Mouse (Mus musculus) embryonic facial prominence, embryonic 10.5 days (tissue): ENCODE results near the gene Cep19. TPM values are rescaled to one million over a fixed set of nuclear protein-coding genes. Genes with fewer than 3 reads are reported as not detected.
"Not testable (repeated sequence)": the region's sequence is repeated elsewhere in the genome, so short reads cannot be mapped to it uniquely, and the experiment has no call there.

Source experiments
- DNase-seq: peaks from one replicate; pipeline ENCODE4 v3.0.0-alpha.2; 2017; ENCODE audit warnings: low spot score
- H3K27ac ChIP-seq: fragments of 300-500 bp; sonication (generic); replicated peaks from 2 replicates; pipeline ENCODE4 v1.5.1; 2016; ENCODE audit warnings: mild to moderate bottlenecking
- H3K27me3 ChIP-seq: fragments of 300-500 bp; sonication (generic); replicated peaks from 2 replicates; pipeline ENCODE4 v1.6.1; 2016; ENCODE audit warnings: low read depth, mild to moderate bottlenecking; ENCODE audit not compliant: poor library complexity, severe bottlenecking
- H3K36me3 ChIP-seq: fragments of 300-500 bp; sonication (generic); replicated peaks from 2 replicates; pipeline ENCODE4 v1.6.1; 2016; ENCODE audit warnings: mild to moderate bottlenecking, moderate library complexity
- H3K4me1 ChIP-seq: fragments of 300-500 bp; sonication (generic); 2 replicates; pipeline ENCODE4 v1.6.1; 2016
- H3K4me3 ChIP-seq: fragments of 300-500 bp; sonication (generic); 2 replicates; pipeline ENCODE4 v1.5.1; 2016; ENCODE audit warnings: mild to moderate bottlenecking, moderate library complexity
- H3K9me3 ChIP-seq: fragments of 300-500 bp; sonication (generic); 2 replicates; pipeline ENCODE4 v1.6.1; 2016; ENCODE audit warnings: mild to moderate bottlenecking
- WGBS: fragments of 180-500 bp; shearing (Covaris S2); methylation state at CpG from one replicate; pipeline ENCODE4 v1.1.7; 2016; 5-methylcytosine and 5-hydroxymethylcytosine counted together
- polyA plus RNA-seq: library from polyadenylated mRNA; unstranded; fragments of >200 nt; fragmentation: Nextera tagmentation; extraction: Ambion mirVana; gene quantifications from 2 replicates; pipeline ENCODE4 v1.2.1, GENCODE M21; 2016

Cep19 gene
- 36.5 and 36.7 TPM in 2 replicates for polyA plus RNA-seq

GRCm38 (mm10) chr16:32099638-32100150 lies at the start of gene Cep19, which contains the start of gene Pigx:
Cep19 (plus strand) TSS chr16:32099800.
Pigx (minus strand) TSS chr16:32099740.
- peaks cover 25% of the 10 kb centered on the region for H3K4me1 ChIP-seq
- H3K27me3 ChIP-seq: no peaks in the 10 kb centered on the region
- under 1% methylated on average over 34 of the region's 34 CpGs for WGBS
- DNase-seq: peak; percentile 96
- H3K4me3 ChIP-seq: peak within 1 kb of the TSS; percentile 93
- H3K36me3 ChIP-seq: peaks cover 47% of the 10 kb centered on the region
- peak within 1 kb of the TSS; percentile 94 for H3K27ac ChIP-seq
- H3K9me3 ChIP-seq: no peaks in the 10 kb centered on the region

- H3K9me3 ChIP-seq: no peaks in the 10 kb centered on the region
- no peaks in the 10 kb centered on the region for H3K4me1 ChIP-seq
- 89% methylated on average over 5 of the region's 5 CpGs for WGBS
- H3K4me3 ChIP-seq: no peak overlapping the region
- H3K27ac ChIP-seq: no peak overlapping the region
- peaks cover 3% of the 10 kb centered on the region; the same call in 1 of the 2 replicates for H3K36me3 ChIP-seq
- no peaks in the 10 kb centered on the region for H3K27me3 ChIP-seq
- no peak for DNase-seq
Measured at GRCm38 (mm10) chr16:32058817-32059216, 40.8 kb upstream of the Cep19 start.

- Histone ChIP-seq H3K27ac (no peak overlapping the region), H3K4me1 (no peaks in the 10 kb centered on the region), H3K9me3 (no peaks in the 10 kb centered on the region), H3K4me3 (no peak overlapping the region), H3K27me3 (no peaks in the 10 kb centered on the region), H3K36me3 (peaks cover 3% of the 10 kb centered on the region; the same call in 1 of the 2 replicates)
- WGBS: 85% methylated on average over 6 of the region's 6 CpGs
- DNase-seq: no peak
Measured at GRCm38 (mm10) chr16:32059840-32060523, 39.6 kb upstream of the Cep19 start.

GRCm38 (mm10) chr16:32062226-32062625 lies 37.4 kb upstream of the Cep19 start:
- H3K4me1 ChIP-seq: no peaks in the 10 kb centered on the region
- no peaks in the 10 kb centered on the region for H3K27me3 ChIP-seq
- no peak for DNase-seq
- no peak overlapping the region for H3K27ac ChIP-seq
- 86% methylated on average over 2 of the region's 2 CpGs for WGBS
- H3K4me3 ChIP-seq: no peak overlapping the region
- H3K9me3 ChIP-seq: no peaks in the 10 kb centered on the region
- peaks cover 9% of the 10 kb centered on the region; the same call in 1 of the 2 replicates for H3K36me3 ChIP-seq

GRCm38 (mm10) chr16:32063900-32064299 lies 35.7 kb upstream of the Cep19 start:
- 88% methylated on average over 7 of the region's 7 CpGs for WGBS
- no peaks in the 10 kb centered on the region for H3K9me3 ChIP-seq
- peaks cover 9% of the 10 kb centered on the region; the same call in 1 of the 2 replicates for H3K36me3 ChIP-seq
- H3K27ac ChIP-seq: no peak overlapping the region
- DNase-seq: no peak
- no peak overlapping the region for H3K4me3 ChIP-seq
- H3K4me1 ChIP-seq: no peaks in the 10 kb centered on the region
- no peaks in the 10 kb centered on the region for H3K27me3 ChIP-seq

- H3K36me3 ChIP-seq: peaks cover 9% of the 10 kb centered on the region; the same call in 1 of the 2 replicates
- H3K4me1 ChIP-seq: no peaks in the 10 kb centered on the region
- H3K4me3 ChIP-seq: no peak overlapping the region
- H3K9me3 ChIP-seq: no peaks in the 10 kb centered on the region
- 88% methylated on average over 1 of the region's 1 CpGs for WGBS
- H3K27me3 ChIP-seq: no peaks in the 10 kb centered on the region
- no peak for DNase-seq
- no peak overlapping the region for H3K27ac ChIP-seq
Measured at GRCm38 (mm10) chr16:32066899-32067298, 32.7 kb upstream of the Cep19 start.

- no peaks in the 10 kb centered on the region for H3K9me3 ChIP-seq
- no peaks in the 10 kb centered on the region for H3K27me3 ChIP-seq
- no peak overlapping the region for H3K4me3 ChIP-seq
- H3K36me3 ChIP-seq: peaks cover 22% of the 10 kb centered on the region; the same call in 1 of the 2 replicates
- no peaks in the 10 kb centered on the region for H3K4me1 ChIP-seq
- no peak overlapping the region for H3K27ac ChIP-seq
- no peak for DNase-seq
- 86% methylated on average over 12 of the region's 12 CpGs for WGBS
Measured at GRCm38 (mm10) chr16:32068389-32069300, 31.0 kb upstream of the Cep19 start.

- peaks cover 22% of the 10 kb centered on the region; the same call in 1 of the 2 replicates for H3K36me3 ChIP-seq
- WGBS: 85% methylated on average over 4 of the region's 4 CpGs
- H3K4me1 ChIP-seq, H3K27ac ChIP-seq, H3K4me3 ChIP-seq, DNase-seq, H3K27me3 ChIP-seq, H3K9me3 ChIP-seq: not testable (repeated sequence)
Measured at GRCm38 (mm10) chr16:32070070-32070469, 29.5 kb upstream of the Cep19 start.

- Histone ChIP-seq H3K36me3 (peaks cover 25% of the 10 kb centered on the region), H3K4me3 (no peak overlapping the region), H3K27me3 (no peaks in the 10 kb centered on the region), H3K9me3 (no peaks in the 10 kb centered on the region), H3K27ac (no peak overlapping the region), H3K4me1 (peaks cover 23% of the 10 kb centered on the region)
- DNase-seq: no peak
- 50% methylated on average over 1 of the region's 1 CpGs for WGBS
Measured at GRCm38 (mm10) chr16:32075762-32076161, 23.8 kb upstream of the Cep19 start.

GRCm38 (mm10) chr16:32076406-32076805 lies 23.2 kb upstream of the Cep19 start:
- H3K36me3 ChIP-seq: peaks cover 27% of the 10 kb centered on the region
- DNase-seq: no peak
- H3K4me1 ChIP-seq: peaks cover 23% of the 10 kb centered on the region
- no peak overlapping the region for H3K27ac ChIP-seq
- 96% methylated on average over 3 of the region's 3 CpGs for WGBS
- no peaks in the 10 kb centered on the region for H3K27me3 ChIP-seq
- H3K4me3 ChIP-seq: no peak overlapping the region
- no peaks in the 10 kb centered on the region for H3K9me3 ChIP-seq

GRCm38 (mm10) chr16:32077648-32078407 lies 21.8 kb upstream of the Cep19 start:
- peak overlapping the region; percentile 99 for H3K27ac ChIP-seq
- 17% methylated on average over 13 of the region's 13 CpGs for WGBS
- peaks cover 36% of the 10 kb centered on the region for H3K36me3 ChIP-seq
- peaks cover 23% of the 10 kb centered on the region for H3K4me1 ChIP-seq
- H3K9me3 ChIP-seq: no peaks in the 10 kb centered on the region
- H3K27me3 ChIP-seq: no peaks in the 10 kb centered on the region
- peak; percentile 15 for DNase-seq
- peak overlapping the region; percentile 94 for H3K4me3 ChIP-seq
